Mouse (Mus musculus): ENCODE measurements around the gene Pdcl. TPM values are rescaled to one million over a fixed set of nuclear protein-coding genes. Genes with fewer than 3 reads are reported as not detected.

Gene Pdcl
- polyA plus RNA-seq (2012; rRNA removed) = 17.0 and 17.7 TPM in 2 replicates

DNA sequence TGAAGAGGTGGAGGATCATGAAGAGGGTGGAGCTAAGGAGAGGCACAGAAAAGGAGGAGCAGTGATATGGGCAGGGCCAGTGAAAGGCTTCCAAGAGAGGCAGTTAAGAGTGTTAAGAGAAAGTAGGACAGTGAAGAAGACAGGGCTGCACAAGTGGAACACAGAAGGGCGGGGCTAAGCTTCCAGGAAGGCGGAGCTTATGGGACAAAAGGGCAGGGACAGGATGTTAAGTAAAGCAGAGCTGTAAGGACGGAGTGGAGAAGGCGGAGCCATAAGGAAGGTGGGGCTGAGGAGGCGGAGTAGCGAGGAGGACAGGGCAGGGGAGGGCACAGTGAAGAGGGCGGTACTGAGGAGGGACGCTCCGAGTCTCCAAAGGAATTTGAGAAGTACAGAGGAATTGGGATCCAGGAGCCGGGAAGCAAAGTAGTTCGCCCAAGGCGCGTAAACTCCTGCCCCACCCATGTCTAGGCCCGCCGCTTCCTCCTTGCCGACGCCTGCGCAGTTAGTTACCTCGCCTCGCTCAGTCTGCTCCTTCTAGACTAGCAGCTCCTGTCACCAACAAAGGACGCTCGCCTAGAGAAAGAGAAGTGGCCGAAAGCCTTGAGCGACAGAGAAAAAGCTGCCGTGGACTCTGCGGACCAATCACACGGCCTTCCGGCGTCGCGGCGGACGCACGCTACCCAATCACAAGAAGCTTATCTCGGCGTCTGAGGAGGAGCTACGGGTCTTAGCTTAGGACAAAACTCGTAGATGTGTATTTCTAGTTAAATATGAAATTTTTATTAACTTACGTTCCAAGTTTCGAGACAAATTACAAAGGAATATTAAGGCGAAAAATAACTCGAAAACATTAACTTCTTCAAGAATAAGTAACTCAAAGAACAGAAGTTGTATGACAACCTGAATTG is at the start of gene Pdcl:
Pdcl (minus strand) TSS at position 700 of the 908 bp plus-strand sequence.
- Histone ChIP-seq H3K4me3 (ENCODE audit: control insufficient read depth, insufficient read depth, low read length) (peak within 1 kb of the TSS; percentile 65), H3K36me3 (ENCODE audit: control insufficient read depth, insufficient read depth, low read length) (peaks cover 25% of the 10 kb centered on the region), H3K4me1 (replicated peaks; ENCODE audit: control insufficient read depth, insufficient read depth, low read length) (peaks cover 3% of the 10 kb centered on the region; the same call in 1 of the 2 replicates), H3K27me3 (ENCODE audit: control insufficient read depth, insufficient read depth, low read length) (no peaks in the 10 kb centered on the region), H3K27ac (ENCODE audit: control insufficient read depth, insufficient read depth, low read length) (peak within 1 kb of the TSS; percentile 86)
- WGBS = under 1% methylated on average over 42 of the region's 42 CpGs
- TF ChIP-seq CTCF (IDR thresholded peaks at IDR 0.05; ENCODE audit: borderline replicate concordance, control insufficient read depth, extremely low read depth, insufficient read depth, low read length, poor library complexity) (peak; percentile 54; the same call in 1 of the 2 replicates), POLR2A (IDR thresholded peaks at IDR 0.05; ENCODE audit: control insufficient read depth, extremely low read depth, insufficient read depth, low read length, poor library complexity) (peak; percentile 28; the same call in 1 of the 2 replicates)
- peak; percentile 96 for DNase-seq

- WGBS = 14% methylated on average over 1 of the region's 1 CpGs
- Histone ChIP-seq H3K27me3 (ENCODE audit: control insufficient read depth, insufficient read depth, low read length) (no peaks in the 10 kb centered on the region), H3K4me3 (ENCODE audit: control insufficient read depth, insufficient read depth, low read length) (no peak overlapping the region), H3K4me1 (replicated peaks; ENCODE audit: control insufficient read depth, insufficient read depth, low read length) (no peaks in the 10 kb centered on the region), H3K27ac (ENCODE audit: control insufficient read depth, insufficient read depth, low read length) (no peak overlapping the region), H3K36me3 (ENCODE audit: control insufficient read depth, insufficient read depth, low read length) (peaks cover 26% of the 10 kb centered on the region)
- DNase-seq = no peak
- no peak for TF ChIP-seq POLR2A (IDR thresholded peaks at IDR 0.05; ENCODE audit: control insufficient read depth, extremely low read depth, insufficient read depth, low read length, poor library complexity)
- no peak for TF ChIP-seq CTCF (IDR thresholded peaks at IDR 0.05; ENCODE audit: borderline replicate concordance, control insufficient read depth, extremely low read depth, insufficient read depth, low read length, poor library complexity)
Measured at GRCm38 (mm10) chr2:37395539-37395938, 36.4 kb upstream of the Pdcl start.

DNA sequence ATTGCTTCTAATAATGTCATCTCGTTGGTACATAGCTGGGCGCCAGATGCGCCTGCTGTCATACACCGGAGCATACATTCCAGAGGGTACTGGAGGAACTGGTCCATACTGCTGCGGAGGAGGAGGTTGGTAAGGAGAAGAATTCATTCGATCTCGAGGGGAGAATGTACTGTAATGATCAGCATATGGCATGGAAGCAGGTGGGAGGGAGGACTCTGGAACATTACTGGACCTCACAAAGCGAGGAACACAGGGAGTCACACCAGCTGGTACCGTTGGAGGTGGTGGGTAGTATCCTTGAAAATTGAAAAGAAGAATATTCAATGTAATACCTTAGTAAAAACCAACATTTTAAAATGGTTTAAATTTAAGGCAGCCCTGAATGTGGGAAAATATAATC is 23.8 kb upstream of the Pdcl start:
- no peak for DNase-seq
- Histone ChIP-seq H3K36me3 (ENCODE audit: control insufficient read depth, insufficient read depth, low read length) (peaks cover 36% of the 10 kb centered on the region), H3K27ac (ENCODE audit: control insufficient read depth, insufficient read depth, low read length) (no peak overlapping the region), H3K27me3 (ENCODE audit: control insufficient read depth, insufficient read depth, low read length) (no peaks in the 10 kb centered on the region), H3K4me3 (ENCODE audit: control insufficient read depth, insufficient read depth, low read length) (no peak overlapping the region), H3K4me1 (replicated peaks; ENCODE audit: control insufficient read depth, insufficient read depth, low read length) (no peaks in the 10 kb centered on the region)
- TF ChIP-seq POLR2A (IDR thresholded peaks at IDR 0.05; ENCODE audit: control insufficient read depth, extremely low read depth, insufficient read depth, low read length, poor library complexity) = no peak
- 98% methylated on average over 9 of the region's 9 CpGs for WGBS

- no peak for TF ChIP-seq POLR2A (IDR thresholded peaks at IDR 0.05; ENCODE audit: control insufficient read depth, extremely low read depth, insufficient read depth, low read length, poor library complexity)
- TF ChIP-seq CTCF (IDR thresholded peaks at IDR 0.05; ENCODE audit: borderline replicate concordance, control insufficient read depth, extremely low read depth, insufficient read depth, low read length, poor library complexity) = no peak
- Histone ChIP-seq H3K27me3 (ENCODE audit: control insufficient read depth, insufficient read depth, low read length) (no peaks in the 10 kb centered on the region), H3K4me1 (replicated peaks; ENCODE audit: control insufficient read depth, insufficient read depth, low read length) (no peaks in the 10 kb centered on the region), H3K4me3 (ENCODE audit: control insufficient read depth, insufficient read depth, low read length) (no peak overlapping the region), H3K27ac (ENCODE audit: control insufficient read depth, insufficient read depth, low read length) (no peak overlapping the region), H3K36me3 (ENCODE audit: control insufficient read depth, insufficient read depth, low read length) (peaks cover 58% of the 10 kb centered on the region)
- 71% methylated on average over 2 of the region's 2 CpGs for WGBS
- peak; percentile 65 for DNase-seq
Measured at GRCm38 (mm10) chr2:37380189-37380588, 21.1 kb upstream of the Pdcl start.

- WGBS = 43% methylated on average over 1 of the region's 1 CpGs
- DNase-seq = no peak
Measured at GRCm38 (mm10) chr2:37376018-37376417, 16.9 kb upstream of the Pdcl start.

DNA sequence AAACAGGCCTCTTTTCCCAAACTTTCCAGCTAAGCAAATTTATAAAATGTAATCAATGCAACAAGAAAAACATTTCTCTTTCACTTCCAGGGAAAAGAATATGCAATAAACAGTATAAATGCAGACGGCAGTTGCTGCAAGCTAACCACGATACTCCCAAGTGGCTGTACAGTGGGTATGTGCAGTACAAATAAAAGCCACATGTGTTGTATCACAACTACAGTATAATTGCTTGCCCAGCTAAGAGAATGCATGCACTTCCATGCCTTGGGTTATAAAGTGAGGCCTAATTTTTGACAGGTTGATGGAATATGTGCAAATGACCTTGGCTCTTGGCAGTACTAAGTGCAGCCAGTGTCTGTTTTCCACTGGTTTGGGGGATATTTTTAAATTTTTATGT is 11.5 kb upstream of the Pdcl start:
- WGBS = 76% methylated on average over 2 of the region's 2 CpGs

More at GRCm38 (mm10) chr2:37376018-37376417, 16.9 kb upstream of the Pdcl start:
- H3K4me3 ChIP-seq (ENCODE audit: control insufficient read depth, insufficient read depth, low read length) = no peak overlapping the region
- peaks cover 46% of the 10 kb centered on the region for H3K36me3 ChIP-seq (ENCODE audit: control insufficient read depth, insufficient read depth, low read length)
- H3K27me3 ChIP-seq (ENCODE audit: control insufficient read depth, insufficient read depth, low read length) = no peaks in the 10 kb centered on the region
- TF ChIP-seq POLR2A (IDR thresholded peaks at IDR 0.05; ENCODE audit: control insufficient read depth, extremely low read depth, insufficient read depth, low read length, poor library complexity) = no peak
- H3K27ac ChIP-seq (ENCODE audit: control insufficient read depth, insufficient read depth, low read length) = no peak overlapping the region
- H3K4me1 ChIP-seq (replicated peaks; ENCODE audit: control insufficient read depth, insufficient read depth, low read length) = no peaks in the 10 kb centered on the region

More for the DNA sequence above, 11.5 kb upstream of the Pdcl start:
- no peak overlapping the region for H3K27ac ChIP-seq (ENCODE audit: control insufficient read depth, insufficient read depth, low read length)
- peaks cover 15% of the 10 kb centered on the region for H3K36me3 ChIP-seq (ENCODE audit: control insufficient read depth, insufficient read depth, low read length)
- no peaks in the 10 kb centered on the region for H3K4me1 ChIP-seq (replicated peaks; ENCODE audit: control insufficient read depth, insufficient read depth, low read length)
- DNase-seq = no peak
- no peaks in the 10 kb centered on the region for H3K27me3 ChIP-seq (ENCODE audit: control insufficient read depth, insufficient read depth, low read length)
- TF ChIP-seq CTCF (IDR thresholded peaks at IDR 0.05; ENCODE audit: borderline replicate concordance, control insufficient read depth, extremely low read depth, insufficient read depth, low read length, poor library complexity) (no peak), POLR2A (IDR thresholded peaks at IDR 0.05; ENCODE audit: control insufficient read depth, extremely low read depth, insufficient read depth, low read length, poor library complexity) (no peak)
- H3K4me3 ChIP-seq (ENCODE audit: control insufficient read depth, insufficient read depth, low read length) = no peak overlapping the region

Measured in thymus, adult 2 months (tissue).